ENCODE assay signal across 16 mouse cellular contexts in the genomic region with DNA sequence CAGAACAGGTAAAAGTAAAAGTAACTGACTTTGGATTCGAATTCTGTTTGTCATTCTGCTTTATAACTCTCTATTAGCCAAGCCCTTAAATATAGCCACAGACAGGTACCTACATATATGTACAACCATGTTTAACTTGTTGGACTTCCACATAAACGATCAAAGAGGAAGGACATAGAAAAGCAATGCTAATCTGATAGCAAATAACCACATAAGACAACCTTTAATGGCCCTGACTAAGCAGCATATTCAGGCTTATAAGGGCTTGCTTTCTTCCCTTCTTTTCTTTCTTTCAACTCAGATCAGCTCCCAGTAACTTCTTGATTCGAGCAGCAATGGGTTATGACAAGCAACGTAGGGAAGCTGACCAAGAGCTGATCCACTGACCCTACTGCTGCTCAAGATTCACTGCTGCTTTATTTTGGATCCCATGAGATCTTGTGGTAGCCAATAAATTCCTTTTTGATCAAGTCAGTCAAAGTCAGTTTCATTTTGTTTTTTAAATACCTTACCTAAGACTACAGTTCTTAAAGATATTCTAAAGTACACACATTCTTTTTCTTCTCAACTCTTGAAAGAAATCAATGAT. TPM values are rescaled to one million over a fixed set of nuclear protein-coding genes. Genes with fewer than 3 reads are reported as not detected.
"Had no signal": no experiment of that assay in that cellular context is flagged by ENCODE, and none has a peak within 500 bp of the region (broad histone marks: within the 10 kb centered on the region; RNA-seq: fewer than 3 reads in every experiment).

No protein-coding gene starts in this region.

- H3K36me3 ChIP-seq: midbrain, embryonic 15.5 days had no signal

- ATAC-seq: liver, embryonic 12.5 days; midbrain, embryonic 15.5 days had no signal

- H3K4me2 ChIP-seq: limb, embryonic 13.5 days; liver, embryonic 12.5 days; midbrain, embryonic 11.5 days; midbrain, embryonic 15.5 days had no signal

- DNase-seq: kidney, adult 18-20 months; kidney, postnatal 10 days; kidney, postnatal 4 days; left cerebral cortex, postnatal 4 days; lung, adult 18-20 months; right cerebral cortex, postnatal 25 days; thymus, postnatal 36 days had no signal

- H3K4me1 ChIP-seq: limb, embryonic 13.5 days had no signal

- H3K4me3 ChIP-seq: layer of hippocampus, adult 2 months; limb, embryonic 13.5 days; liver, embryonic 12.5 days; midbrain, embryonic 15.5 days had no signal

- H3K27me3 ChIP-seq: limb, embryonic 13.5 days; liver, embryonic 12.5 days; midbrain, embryonic 15.5 days had no signal

- H3K9me3 ChIP-seq: limb, embryonic 13.5 days; liver, embryonic 12.5 days; midbrain, embryonic 15.5 days had no signal

- H3K9ac ChIP-seq: limb, embryonic 13.5 days; liver, embryonic 12.5 days; midbrain, embryonic 15.5 days had no signal

- H3K27ac ChIP-seq: layer of hippocampus, adult 2 months; limb, embryonic 13.5 days; liver, embryonic 12.5 days; midbrain, embryonic 15.5 days had no signal

RNA-seq across cellular contexts. Expression of gene Lmod2, which starts 49.6 kb away (rescaled TPM):
- total RNA-seq: layer of hippocampus, adult 2 months; layer of hippocampus, postnatal 10 days; left cerebral cortex, postnatal 4 days had no signal
- polyA plus RNA-seq: kidney, embryonic 14.5 days; liver, embryonic 12.5 days; midbrain, embryonic 11.5 days; midbrain, embryonic 15.5 days; neural tube, embryonic 14.5 days; small intestine, adult 2 months had no signal
